Mouse (Mus musculus): ENCODE results near the gene Camk2g. TPM values are rescaled to one million over a fixed set of nuclear protein-coding genes. Genes with fewer than 3 reads are reported as not detected.

The Camk2g gene
- polyA plus RNA-seq, 1 experiment: 30.1 TPM

DNA sequence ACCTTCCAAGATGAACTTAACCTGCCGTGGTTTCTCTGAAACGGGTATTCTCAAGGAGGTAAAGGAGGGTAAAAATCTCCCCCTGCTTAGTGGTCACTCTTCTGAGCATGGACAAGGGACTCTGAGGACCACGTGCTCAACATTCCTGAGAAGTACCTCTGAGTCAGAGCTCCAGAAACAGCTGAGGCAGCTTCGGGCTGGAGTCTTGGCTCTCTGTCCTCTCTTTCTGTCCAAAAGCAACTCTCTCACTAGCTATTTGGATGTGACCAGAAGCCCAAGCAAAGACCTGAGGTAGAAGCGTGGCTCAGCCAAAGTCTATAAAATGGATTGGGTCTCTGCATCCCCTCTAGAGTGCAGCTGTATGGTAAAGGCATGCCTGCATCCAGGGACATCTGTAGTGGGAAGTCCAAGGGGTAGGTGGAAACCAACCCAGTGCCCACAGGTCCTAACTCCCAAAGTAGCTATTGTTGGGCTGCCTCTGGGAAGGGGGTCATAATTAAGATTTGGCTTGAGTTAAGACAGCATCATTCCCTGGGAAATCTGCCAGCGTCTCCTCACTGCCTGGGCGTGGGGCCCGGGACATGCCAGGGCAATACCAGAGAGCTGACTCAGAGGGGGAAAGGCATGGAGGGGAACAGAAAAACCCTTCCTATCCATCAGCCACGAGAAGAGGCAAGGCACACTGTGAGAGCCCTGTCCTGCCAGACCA, 11.2 kb upstream of the Camk2g start:
- no peak overlapping the region for H3K9ac ChIP-seq (ENCODE audit: low read depth, poor library complexity, severe bottlenecking)
- no peak for TF ChIP-seq POLR2A (IDR thresholded peaks at IDR 0.05; ENCODE audit: insufficient read depth, low read length)
- TF ChIP-seq CTCF (IDR thresholded peaks at IDR 0.05; ENCODE audit: low read depth, low read length): no peak
- no peak for TF ChIP-seq EP300 (IDR thresholded peaks at IDR 0.05; ENCODE audit: insufficient read depth, low read depth, low read length)
- no peaks in the 10 kb centered on the region for H3K27me3 ChIP-seq (ENCODE audit: control insufficient read depth, insufficient read depth, low read length, poor library complexity, severe bottlenecking)
- no peak overlapping the region for H3K4me3 ChIP-seq (ENCODE audit: low read depth, low read length)
- no peaks in the 10 kb centered on the region for H3K9me3 ChIP-seq (replicated peaks; ENCODE audit: control insufficient read depth, insufficient read depth, low read length, poor library complexity, severe bottlenecking)
- no peak overlapping the region for H3K27ac ChIP-seq (ENCODE audit: insufficient read depth, low read length)
- no peaks in the 10 kb centered on the region for H3K4me1 ChIP-seq (ENCODE audit: control insufficient read depth, insufficient read depth, low read length)
- no peaks in the 10 kb centered on the region for H3K36me3 ChIP-seq (ENCODE audit: control insufficient read depth, insufficient read depth, low read length, poor library complexity, severe bottlenecking)

DNA sequence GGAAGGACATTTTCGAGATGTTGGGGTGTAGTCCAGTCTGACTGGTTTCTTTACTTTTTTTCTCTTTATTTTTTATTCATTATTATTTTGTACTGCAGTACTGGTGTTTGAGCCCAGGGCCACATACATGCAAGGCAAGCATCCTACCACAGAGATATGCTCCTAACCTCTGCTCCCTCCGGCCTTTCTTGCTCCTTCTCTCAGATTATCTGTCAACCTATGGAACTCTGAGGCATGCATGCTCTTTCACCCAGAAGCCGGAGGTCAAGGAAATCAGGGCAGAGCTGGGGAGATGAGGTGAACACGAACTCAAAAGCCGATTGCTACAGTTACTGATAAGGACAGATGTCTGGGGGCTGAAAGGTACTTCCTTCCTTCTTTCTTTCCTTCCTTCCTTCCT, 10.6 kb upstream of the Camk2g start:
- TF ChIP-seq CTCF (IDR thresholded peaks at IDR 0.05; ENCODE audit: low read depth, low read length) (no peak), POLR2A (IDR thresholded peaks at IDR 0.05; ENCODE audit: insufficient read depth, low read length) (no peak), EP300 (IDR thresholded peaks at IDR 0.05; ENCODE audit: insufficient read depth, low read depth, low read length) (no peak)
- Histone ChIP-seq H3K4me1 (ENCODE audit: control insufficient read depth, insufficient read depth, low read length) (no peaks in the 10 kb centered on the region), H3K9me3 (replicated peaks; ENCODE audit: control insufficient read depth, insufficient read depth, low read length, poor library complexity, severe bottlenecking) (no peaks in the 10 kb centered on the region), H3K27ac (ENCODE audit: insufficient read depth, low read length) (no peak overlapping the region), H3K9ac (ENCODE audit: low read depth, poor library complexity, severe bottlenecking) (no peak overlapping the region), H3K4me3 (ENCODE audit: low read depth, low read length) (no peak overlapping the region), H3K27me3 (ENCODE audit: control insufficient read depth, insufficient read depth, low read length, poor library complexity, severe bottlenecking) (no peaks in the 10 kb centered on the region), H3K36me3 (ENCODE audit: control insufficient read depth, insufficient read depth, low read length, poor library complexity, severe bottlenecking) (no peaks in the 10 kb centered on the region)

DNA sequence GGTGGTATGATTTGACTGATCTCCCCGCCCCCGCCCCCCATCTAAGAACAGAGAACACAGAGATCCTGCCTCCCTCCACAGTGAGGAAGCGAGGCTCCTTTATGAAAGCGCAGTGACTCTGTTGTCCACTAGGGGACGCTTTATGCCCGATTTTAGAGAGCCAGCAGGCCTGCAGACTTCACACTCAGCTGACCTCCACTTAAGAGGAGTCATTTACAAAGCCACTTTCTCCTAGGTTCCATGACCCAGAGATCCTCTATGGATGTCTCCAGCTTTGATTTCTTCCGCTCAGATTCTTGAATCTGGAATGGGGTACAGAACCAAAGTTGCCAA, 9.7 kb upstream of the Camk2g start:
- Histone ChIP-seq H3K9me3 (replicated peaks; ENCODE audit: control insufficient read depth, insufficient read depth, low read length, poor library complexity, severe bottlenecking) (no peaks in the 10 kb centered on the region), H3K4me1 (ENCODE audit: control insufficient read depth, insufficient read depth, low read length) (no peaks in the 10 kb centered on the region), H3K27me3 (ENCODE audit: control insufficient read depth, insufficient read depth, low read length, poor library complexity, severe bottlenecking) (no peaks in the 10 kb centered on the region), H3K36me3 (ENCODE audit: control insufficient read depth, insufficient read depth, low read length, poor library complexity, severe bottlenecking) (no peaks in the 10 kb centered on the region), H3K4me3 (ENCODE audit: low read depth, low read length) (no peak overlapping the region), H3K27ac (ENCODE audit: insufficient read depth, low read length) (no peak overlapping the region), H3K9ac (ENCODE audit: low read depth, poor library complexity, severe bottlenecking) (no peak overlapping the region)
- no peak for TF ChIP-seq POLR2A (IDR thresholded peaks at IDR 0.05; ENCODE audit: insufficient read depth, low read length)
- no peak for TF ChIP-seq EP300 (IDR thresholded peaks at IDR 0.05; ENCODE audit: insufficient read depth, low read depth, low read length)
- peak; percentile 95 for TF ChIP-seq CTCF (IDR thresholded peaks at IDR 0.05; ENCODE audit: low read depth, low read length)

DNA sequence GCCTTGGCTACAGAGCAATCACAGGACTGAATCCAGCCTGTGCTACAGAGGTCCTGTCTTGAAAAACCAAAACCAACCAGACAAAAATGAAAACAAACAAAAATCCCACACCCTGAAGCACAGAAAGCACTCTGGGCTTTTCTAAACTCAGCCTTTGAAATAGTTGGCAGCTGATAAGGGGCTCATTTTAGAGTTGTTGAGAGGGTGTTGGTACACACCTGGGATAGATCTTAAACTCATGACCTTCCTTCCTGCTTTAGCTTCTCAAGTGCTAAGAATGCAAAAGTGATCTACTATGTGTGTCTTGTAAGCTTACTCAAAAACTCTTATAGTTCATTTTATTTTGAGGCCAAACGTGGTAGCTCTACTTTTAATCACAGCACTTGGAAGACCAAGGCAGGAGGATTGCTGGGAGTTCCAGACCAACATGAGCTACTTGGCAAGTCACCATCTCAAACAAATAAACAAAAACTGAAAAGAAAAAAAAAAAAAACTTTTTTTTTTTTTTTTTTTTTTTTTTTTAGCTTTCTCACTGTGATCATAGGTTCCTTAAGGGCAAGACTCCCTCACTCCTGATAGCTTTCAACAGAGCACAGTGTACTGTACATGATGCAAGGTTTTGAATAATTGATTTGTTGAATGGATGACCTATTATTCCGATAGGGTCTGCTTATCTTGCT, 9.2 kb upstream of the Camk2g start:
- no peak overlapping the region for H3K27ac ChIP-seq (ENCODE audit: insufficient read depth, low read length)
- H3K36me3 ChIP-seq (ENCODE audit: control insufficient read depth, insufficient read depth, low read length, poor library complexity, severe bottlenecking): no peaks in the 10 kb centered on the region
- no peak overlapping the region for H3K4me3 ChIP-seq (ENCODE audit: low read depth, low read length)
- H3K9ac ChIP-seq (ENCODE audit: low read depth, poor library complexity, severe bottlenecking): no peak overlapping the region
- H3K4me1 ChIP-seq (ENCODE audit: control insufficient read depth, insufficient read depth, low read length): no peaks in the 10 kb centered on the region
- TF ChIP-seq EP300 (IDR thresholded peaks at IDR 0.05; ENCODE audit: insufficient read depth, low read depth, low read length) (no peak), CTCF (IDR thresholded peaks at IDR 0.05; ENCODE audit: low read depth, low read length) (no peak), POLR2A (IDR thresholded peaks at IDR 0.05; ENCODE audit: insufficient read depth, low read length) (no peak)
- H3K27me3 ChIP-seq (ENCODE audit: control insufficient read depth, insufficient read depth, low read length, poor library complexity, severe bottlenecking): no peaks in the 10 kb centered on the region
- H3K9me3 ChIP-seq (replicated peaks; ENCODE audit: control insufficient read depth, insufficient read depth, low read length, poor library complexity, severe bottlenecking): no peaks in the 10 kb centered on the region

DNA sequence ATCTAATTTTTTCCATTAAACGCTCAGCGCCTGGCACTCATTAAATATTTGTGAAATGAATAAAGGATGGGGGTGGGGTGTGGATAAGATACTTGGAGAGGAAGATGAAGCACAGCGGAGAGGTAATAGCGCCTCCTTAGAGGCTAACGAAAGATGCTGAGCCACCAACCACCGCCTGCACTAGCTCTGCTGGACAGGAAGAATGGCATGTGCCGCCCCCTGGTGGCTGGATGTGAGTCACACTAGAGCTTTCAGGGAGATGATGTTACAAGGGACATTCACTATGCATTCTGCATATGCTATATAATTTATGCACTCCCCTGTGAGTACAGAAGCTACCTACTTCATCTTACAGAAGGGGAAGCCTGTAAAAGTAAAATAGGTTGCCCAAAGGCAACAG, 4.9 kb upstream of the Camk2g start:
- H3K4me1 ChIP-seq (ENCODE audit: control insufficient read depth, insufficient read depth, low read length): no peaks in the 10 kb centered on the region
- H3K27me3 ChIP-seq (ENCODE audit: control insufficient read depth, insufficient read depth, low read length, poor library complexity, severe bottlenecking): no peaks in the 10 kb centered on the region
- no peak overlapping the region for H3K4me3 ChIP-seq (ENCODE audit: low read depth, low read length)

DNA sequence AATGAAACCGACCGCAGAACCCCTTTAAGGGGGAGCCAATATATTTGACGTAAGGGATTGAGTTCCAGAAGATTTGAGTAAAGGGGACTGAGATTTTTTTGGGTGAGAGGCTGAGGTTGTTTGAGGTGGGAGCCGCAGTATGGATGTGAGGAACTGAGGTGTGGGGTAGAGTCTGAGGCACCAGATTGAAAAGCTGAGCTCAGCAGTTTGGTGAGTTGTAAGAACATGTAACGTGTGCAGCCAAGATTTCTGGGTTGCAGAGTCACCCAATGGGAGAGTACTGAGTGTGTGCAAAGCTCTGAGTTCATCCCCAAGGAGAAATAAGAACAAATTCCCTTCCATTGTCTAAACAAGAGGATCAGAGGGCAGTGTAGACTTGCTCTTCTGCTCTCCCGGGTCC, 4.4 kb upstream of the Camk2g start:
- H3K9ac ChIP-seq (ENCODE audit: low read depth, poor library complexity, severe bottlenecking): no peak overlapping the region
- no peak overlapping the region for H3K4me3 ChIP-seq (ENCODE audit: low read depth, low read length)
- no peaks in the 10 kb centered on the region for H3K27me3 ChIP-seq (ENCODE audit: control insufficient read depth, insufficient read depth, low read length, poor library complexity, severe bottlenecking)
- no peaks in the 10 kb centered on the region for H3K4me1 ChIP-seq (ENCODE audit: control insufficient read depth, insufficient read depth, low read length)
- H3K27ac ChIP-seq (ENCODE audit: insufficient read depth, low read length): no peak overlapping the region
- TF ChIP-seq POLR2A (IDR thresholded peaks at IDR 0.05; ENCODE audit: insufficient read depth, low read length) (no peak), EP300 (IDR thresholded peaks at IDR 0.05; ENCODE audit: insufficient read depth, low read depth, low read length) (no peak), CTCF (IDR thresholded peaks at IDR 0.05; ENCODE audit: low read depth, low read length) (no peak)
- no peaks in the 10 kb centered on the region for H3K36me3 ChIP-seq (ENCODE audit: control insufficient read depth, insufficient read depth, low read length, poor library complexity, severe bottlenecking)
- H3K9me3 ChIP-seq (replicated peaks; ENCODE audit: control insufficient read depth, insufficient read depth, low read length, poor library complexity, severe bottlenecking): no peaks in the 10 kb centered on the region

More for the DNA sequence above, 4.9 kb upstream of the Camk2g start:
- no peaks in the 10 kb centered on the region for H3K9me3 ChIP-seq (replicated peaks; ENCODE audit: control insufficient read depth, insufficient read depth, low read length, poor library complexity, severe bottlenecking)
- TF ChIP-seq POLR2A (IDR thresholded peaks at IDR 0.05; ENCODE audit: insufficient read depth, low read length) (no peak), EP300 (IDR thresholded peaks at IDR 0.05; ENCODE audit: insufficient read depth, low read depth, low read length) (0 out of 2 replicates have a peak, but pooled peaks have one; percentile 36), CTCF (IDR thresholded peaks at IDR 0.05; ENCODE audit: low read depth, low read length) (peak; percentile 98)
- no peaks in the 10 kb centered on the region for H3K36me3 ChIP-seq (ENCODE audit: control insufficient read depth, insufficient read depth, low read length, poor library complexity, severe bottlenecking)
- H3K27ac ChIP-seq (ENCODE audit: insufficient read depth, low read length): no peak overlapping the region
- no peak overlapping the region for H3K9ac ChIP-seq (ENCODE audit: low read depth, poor library complexity, severe bottlenecking)
